Mouse (Mus musculus) heart, postnatal 0 days (tissue): ENCODE data around the gene Naa25.

Experiments used
- CTCF ChIP-seq: IDR thresholded peaks from 2 replicates; pipeline ENCODE4 v1.5.1; 2016; ENCODE audit warnings: antibody characterized with exemption, control low read depth, low read depth
- EP300 ChIP-seq: IDR thresholded peaks from 2 replicates; pipeline ENCODE4 v1.6.1; 2016; ENCODE audit warnings: antibody characterized with exemption, low read depth

- no peak for TF ChIP-seq CTCF
- no peak for TF ChIP-seq EP300
These were observed 25.6 kb downstream of the Naa25 start for GRCm38 (mm10) chr5:121423297-121423696.
